Mouse (Mus musculus): ENCODE results near the gene Insl3. TPM values are rescaled to one million over a fixed set of nuclear protein-coding genes. Genes with fewer than 3 reads are reported as not detected.
A peak's percentile ranks its signal among the peaks of the same experiment; 100 is the strongest.

Insl3 gene
- polyA plus RNA-seq, 1 experiment: 14.5 TPM

- H3K4me3 ChIP-seq (ENCODE audit: insufficient read depth, low read depth, low read length): no peak overlapping the region
- no peaks in the 10 kb centered on the region for H3K36me3 ChIP-seq (ENCODE audit: control insufficient read depth, insufficient read depth, low read length)
- 9% methylated on average over 36 of the region's 36 CpGs for WGBS
- TF ChIP-seq POLR2A (IDR thresholded peaks at IDR 0.05; ENCODE audit: low read depth, low read length): no peak
- peak; percentile 97 for TF ChIP-seq CTCF (conservative IDR thresholded peaks at IDR 0.05; ENCODE audit: insufficient read depth, insufficient read length, low read depth, low read length)
- H3K27ac ChIP-seq (ENCODE audit: insufficient read depth, low read depth, low read length): no peak overlapping the region
- H3K4me1 ChIP-seq (ENCODE audit: control insufficient read depth, insufficient read depth, low read length): no peaks in the 10 kb centered on the region
- peak; percentile 83 for DNase-seq
- H3K27me3 ChIP-seq (replicated peaks; ENCODE audit: control insufficient read depth, insufficient read depth, low read length): no peaks in the 10 kb centered on the region
Observed at GRCm38 (mm10) chr8:71660325-71661120, 28.5 kb upstream of the Insl3 start.

- no peaks in the 10 kb centered on the region for H3K4me1 ChIP-seq (ENCODE audit: control insufficient read depth, insufficient read depth, low read length)
- H3K27me3 ChIP-seq (replicated peaks; ENCODE audit: control insufficient read depth, insufficient read depth, low read length): no peaks in the 10 kb centered on the region
- 8% methylated on average over 22 of the region's 22 CpGs for WGBS
- H3K27ac ChIP-seq (ENCODE audit: insufficient read depth, low read depth, low read length): no peak overlapping the region
- no peaks in the 10 kb centered on the region for H3K36me3 ChIP-seq (ENCODE audit: control insufficient read depth, insufficient read depth, low read length)
- no peak for TF ChIP-seq POLR2A (IDR thresholded peaks at IDR 0.05; ENCODE audit: low read depth, low read length)
- no peak for TF ChIP-seq CTCF (conservative IDR thresholded peaks at IDR 0.05; ENCODE audit: insufficient read depth, insufficient read length, low read depth, low read length)
- H3K4me3 ChIP-seq (ENCODE audit: insufficient read depth, low read depth, low read length): no peak overlapping the region; the same call in 1 of the 2 replicates
- peak; percentile 52 for DNase-seq
Observed at GRCm38 (mm10) chr8:71665331-71666130, 23.5 kb upstream of the Insl3 start.

GRCm38 (mm10) chr8:71666855-71667254 is 22.2 kb upstream of the Insl3 start:
- no peaks in the 10 kb centered on the region for H3K36me3 ChIP-seq (ENCODE audit: control insufficient read depth, insufficient read depth, low read length)
- 52% methylated on average over 1 of the region's 1 CpGs for WGBS
- no peak for TF ChIP-seq POLR2A (IDR thresholded peaks at IDR 0.05; ENCODE audit: low read depth, low read length)
- no peak for TF ChIP-seq CTCF (conservative IDR thresholded peaks at IDR 0.05; ENCODE audit: insufficient read depth, insufficient read length, low read depth, low read length)
- no peaks in the 10 kb centered on the region for H3K4me1 ChIP-seq (ENCODE audit: control insufficient read depth, insufficient read depth, low read length)
- DNase-seq: no peak
- H3K27me3 ChIP-seq (replicated peaks; ENCODE audit: control insufficient read depth, insufficient read depth, low read length): no peaks in the 10 kb centered on the region
- no peak overlapping the region for H3K27ac ChIP-seq (ENCODE audit: insufficient read depth, low read depth, low read length)
- no peak overlapping the region for H3K4me3 ChIP-seq (ENCODE audit: insufficient read depth, low read depth, low read length)

GRCm38 (mm10) chr8:71667256-71667655 is 21.8 kb upstream of the Insl3 start:
- H3K27ac ChIP-seq (ENCODE audit: insufficient read depth, low read depth, low read length): no peak overlapping the region
- 73% methylated on average over 5 of the region's 5 CpGs for WGBS
- no peaks in the 10 kb centered on the region for H3K36me3 ChIP-seq (ENCODE audit: control insufficient read depth, insufficient read depth, low read length)
- DNase-seq: no peak
- TF ChIP-seq CTCF (conservative IDR thresholded peaks at IDR 0.05; ENCODE audit: insufficient read depth, insufficient read length, low read depth, low read length) (no peak), POLR2A (IDR thresholded peaks at IDR 0.05; ENCODE audit: low read depth, low read length) (no peak)
- H3K4me3 ChIP-seq (ENCODE audit: insufficient read depth, low read depth, low read length): no peak overlapping the region
- no peaks in the 10 kb centered on the region for H3K27me3 ChIP-seq (replicated peaks; ENCODE audit: control insufficient read depth, insufficient read depth, low read length)
- no peaks in the 10 kb centered on the region for H3K4me1 ChIP-seq (ENCODE audit: control insufficient read depth, insufficient read depth, low read length)

GRCm38 (mm10) chr8:71668220-71668975 is 20.6 kb upstream of the Insl3 start:
- Histone ChIP-seq H3K27me3 (replicated peaks; ENCODE audit: control insufficient read depth, insufficient read depth, low read length) (no peaks in the 10 kb centered on the region), H3K4me3 (ENCODE audit: insufficient read depth, low read depth, low read length) (no peak overlapping the region), H3K4me1 (ENCODE audit: control insufficient read depth, insufficient read depth, low read length) (no peaks in the 10 kb centered on the region), H3K27ac (ENCODE audit: insufficient read depth, low read depth, low read length) (no peak overlapping the region), H3K36me3 (ENCODE audit: control insufficient read depth, insufficient read depth, low read length) (no peaks in the 10 kb centered on the region)
- DNase-seq: peak; percentile 36
- 3% methylated on average over 21 of the region's 21 CpGs for WGBS
- TF ChIP-seq POLR2A (IDR thresholded peaks at IDR 0.05; ENCODE audit: low read depth, low read length): no peak
- TF ChIP-seq CTCF (conservative IDR thresholded peaks at IDR 0.05; ENCODE audit: insufficient read depth, insufficient read length, low read depth, low read length): no peak

GRCm38 (mm10) chr8:71670198-71670597 is 18.8 kb upstream of the Insl3 start:
- TF ChIP-seq CTCF (conservative IDR thresholded peaks at IDR 0.05; ENCODE audit: insufficient read depth, insufficient read length, low read depth, low read length) (no peak), POLR2A (IDR thresholded peaks at IDR 0.05; ENCODE audit: low read depth, low read length) (no peak)
- Histone ChIP-seq H3K36me3 (ENCODE audit: control insufficient read depth, insufficient read depth, low read length) (no peaks in the 10 kb centered on the region), H3K27ac (ENCODE audit: insufficient read depth, low read depth, low read length) (no peak overlapping the region), H3K4me1 (ENCODE audit: control insufficient read depth, insufficient read depth, low read length) (no peaks in the 10 kb centered on the region), H3K4me3 (ENCODE audit: insufficient read depth, low read depth, low read length) (no peak overlapping the region), H3K27me3 (replicated peaks; ENCODE audit: control insufficient read depth, insufficient read depth, low read length) (no peaks in the 10 kb centered on the region)
- 18% methylated on average over 12 of the region's 12 CpGs for WGBS
- no peak for DNase-seq

Measured in kidney, adult 2 months (tissue).